Mouse (Mus musculus): ENCODE results near the gene Ccnk. TPM values are rescaled to one million over a fixed set of nuclear protein-coding genes. Genes with fewer than 3 reads are reported as not detected.

Gene Ccnk
- total RNA-seq, 2 experiments from 2014 or later = 88.0 to 91.8 TPM

DNA sequence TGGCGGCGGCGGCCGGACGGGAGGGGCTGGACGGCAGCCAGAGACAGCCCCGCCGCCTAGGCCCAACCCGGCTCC, 296 bp upstream of the Ccnk start, which contains the start of gene Setd3:
TSS of gene Setd3 (minus strand) at position 69 of the 75 bp plus-strand sequence.
- intact Hi-C loops (cut with DNase I) = no loop called here
- DNase-seq = no peak

DNA sequence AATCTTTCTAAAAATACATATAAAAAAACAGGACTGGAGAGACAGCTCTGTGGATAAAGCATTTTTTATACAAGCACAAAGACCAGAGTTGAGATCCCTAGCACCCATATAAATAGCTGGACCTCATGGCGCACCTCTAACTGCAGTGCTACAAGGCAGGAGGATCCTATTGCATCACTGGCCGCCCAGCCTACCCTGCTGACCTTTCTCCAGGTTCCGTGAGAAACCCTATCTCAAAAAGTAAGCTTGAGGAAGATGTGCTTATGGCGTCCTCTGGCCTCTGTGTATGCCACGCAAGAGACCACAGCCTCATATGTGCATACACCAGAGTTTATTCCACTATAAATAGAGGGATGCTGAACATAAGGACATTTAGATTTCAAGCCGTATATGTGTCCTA, 2.3 kb downstream of the Ccnk start:
- intact Hi-C loops (cut with DNase I) = no loop called here

DNA sequence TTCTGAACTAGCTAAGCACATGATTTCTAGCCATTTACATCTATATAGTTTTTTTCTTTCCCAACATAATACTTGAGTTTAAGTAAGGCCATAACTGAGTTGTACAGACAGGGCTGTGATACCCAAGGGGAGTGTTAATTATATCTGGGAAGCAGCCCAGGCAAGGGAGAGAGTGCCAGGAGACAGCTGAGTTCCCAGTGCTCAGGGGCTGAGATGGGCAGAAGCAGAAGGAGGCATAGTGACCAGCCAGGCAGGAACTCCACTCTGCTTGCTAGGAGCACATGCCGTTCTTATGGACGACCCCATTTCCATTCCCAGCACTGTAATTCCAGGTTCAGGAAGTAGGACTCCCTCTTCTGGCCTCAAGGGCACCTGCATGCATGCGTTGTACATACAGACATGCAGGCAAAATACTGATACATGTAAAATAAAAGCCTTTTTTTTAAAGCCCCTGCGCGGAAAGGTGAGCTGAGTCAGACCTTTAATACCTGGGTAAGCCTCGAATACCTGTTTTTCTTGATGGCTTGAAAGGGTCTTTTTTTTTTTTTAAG, 8.2 kb downstream of the Ccnk start:
- intact Hi-C loops (cut with DNase I) = no loop called here
- DNase-seq = peak in 1 of 2 experiments; percentile 60

More for the DNA sequence above, 2.3 kb downstream of the Ccnk start:
- DNase-seq = no peak

DNA sequence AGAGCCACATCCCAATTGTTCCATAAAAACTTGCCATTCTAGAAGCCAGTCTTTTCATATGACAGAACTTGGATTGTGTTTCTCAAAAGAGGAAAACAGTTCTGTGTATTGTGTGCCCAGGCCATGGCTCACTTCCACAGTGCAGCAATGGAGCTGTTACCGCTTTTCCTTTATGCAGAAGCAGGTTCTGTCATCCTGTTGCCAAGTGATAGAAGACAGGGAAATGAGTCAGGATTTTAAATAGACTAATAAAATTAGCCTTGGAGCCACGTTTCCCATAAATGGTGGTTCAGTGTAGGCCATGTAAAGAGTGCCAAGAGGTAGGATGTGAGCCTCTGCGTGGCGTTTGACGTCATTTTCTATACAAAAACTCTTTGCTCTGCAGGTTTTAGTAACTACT, 14.5 kb downstream of the Ccnk start:
- DNase-seq = no peak
- intact Hi-C loops (cut with DNase I) = no loop called here

DNA sequence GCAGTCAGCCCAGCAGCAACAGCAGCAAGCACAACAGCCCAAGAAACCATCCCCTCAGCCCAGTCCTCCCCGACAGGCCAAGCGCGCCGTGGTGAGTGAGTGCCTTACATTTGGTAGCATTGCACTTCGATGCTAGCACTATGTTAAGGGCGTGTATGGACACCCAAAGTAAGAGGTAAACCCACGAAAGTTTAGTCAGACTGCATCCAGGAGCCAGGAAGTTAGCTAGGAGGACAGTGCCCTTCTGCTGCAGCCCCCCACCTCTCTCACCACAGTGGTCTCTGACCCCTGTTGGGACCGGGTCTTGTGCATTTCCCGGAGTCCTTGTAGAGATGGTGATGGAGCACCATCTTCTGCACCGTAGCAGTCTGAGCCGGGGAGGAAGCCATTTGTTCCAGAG, 16.4 kb downstream of the Ccnk start:
- DNase-seq = no peak
- intact Hi-C loops (cut with DNase I) = no loop called here

DNA sequence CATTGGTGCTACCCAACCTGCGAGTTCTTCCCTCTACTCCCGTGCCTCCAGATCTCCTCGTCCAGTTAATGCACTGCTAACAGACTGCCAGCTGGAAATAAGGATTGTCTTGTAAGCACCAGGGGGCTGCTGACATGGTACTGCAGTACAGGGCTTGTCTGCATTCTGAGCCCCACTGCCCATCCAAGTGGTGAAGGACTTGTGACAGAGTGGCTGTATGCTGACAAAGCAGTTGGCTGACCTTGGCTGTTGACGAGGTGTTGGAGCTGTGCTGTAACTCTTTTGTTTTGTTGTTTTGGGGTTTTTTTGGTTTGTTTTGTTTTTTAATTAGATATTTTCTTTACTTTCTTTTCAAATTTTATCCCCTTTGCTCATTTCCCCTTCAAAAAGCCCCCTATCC, 19.1 kb downstream of the Ccnk start:
- no peak for DNase-seq
- intact Hi-C loops (cut with DNase I) = no loop called here

DNA sequence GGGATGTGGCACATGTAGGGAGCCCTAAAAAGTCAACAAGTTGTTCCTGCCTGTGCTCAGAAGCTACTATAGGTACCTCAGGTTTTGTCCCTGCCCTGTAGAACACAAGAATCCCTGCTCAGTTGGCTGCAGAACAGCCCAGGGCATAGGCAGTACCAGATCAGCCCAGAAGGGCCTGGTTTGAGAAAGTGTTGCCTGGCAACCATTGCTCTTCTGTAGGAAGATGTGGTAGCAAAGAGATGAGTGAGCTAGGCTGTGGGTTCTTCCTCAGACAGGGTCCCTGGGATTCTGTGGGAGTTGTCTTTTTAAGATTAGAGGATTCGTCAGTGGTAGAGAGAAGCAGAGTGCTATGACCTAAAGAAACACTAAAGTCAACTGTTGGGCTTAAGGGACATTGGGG, 20.7 kb downstream of the Ccnk start:
- no peak for DNase-seq
- intact Hi-C loops (cut with DNase I) = loop anchor here (10.0 kb wide), 1 partner anchor 295 kb away; no protein-coding TSS in a partner anchor

DNA sequence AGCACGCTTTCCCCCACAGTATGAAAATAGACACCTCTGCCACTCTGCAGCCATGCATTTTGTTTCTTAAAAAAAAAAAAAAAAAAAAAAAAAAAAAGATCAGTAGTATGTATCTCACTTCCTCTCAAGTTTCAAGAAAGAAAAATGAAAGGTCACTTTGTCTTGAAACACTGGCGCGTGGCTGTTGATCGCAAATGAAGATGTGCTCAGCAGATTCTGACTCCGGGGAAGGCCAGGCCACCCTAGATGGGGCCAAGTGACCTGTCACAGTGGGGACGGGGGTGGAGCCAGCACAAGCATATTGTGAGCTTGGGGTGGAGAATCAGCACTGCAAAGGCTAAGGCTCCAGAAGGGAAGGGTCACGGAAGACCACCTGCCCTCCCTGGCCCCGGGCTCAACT, 24.5 kb downstream of the Ccnk start:
- no peak for DNase-seq
- intact Hi-C loops (cut with DNase I) = loop anchor here (10.0 kb wide), 1 partner anchor 291 kb away; no protein-coding TSS in a partner anchor

DNA sequence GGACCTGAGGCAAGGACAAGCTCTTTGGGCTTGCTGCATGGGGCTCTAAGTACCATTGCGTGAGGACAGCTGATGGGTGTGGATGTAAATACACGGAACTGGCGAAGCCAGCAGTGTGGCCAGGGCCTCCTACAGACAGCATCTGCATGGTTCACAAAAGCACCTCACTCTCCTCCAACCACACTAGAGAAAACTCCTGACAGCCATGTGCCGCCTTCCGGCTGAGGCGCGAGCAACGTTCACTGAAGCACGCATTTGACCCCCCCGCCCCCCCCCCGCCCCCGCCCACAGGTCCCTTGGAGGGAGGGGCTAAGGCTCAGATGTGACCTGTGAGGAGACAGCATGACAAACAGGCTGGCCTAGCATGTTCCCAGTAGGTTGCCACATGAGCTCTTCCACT, 25.6 kb downstream of the Ccnk start:
- DNase-seq = no peak
- intact Hi-C loops (cut with DNase I) = loop anchor here (10.0 kb wide), 1 partner anchor 290 kb away; no protein-coding TSS in a partner anchor

DNA sequence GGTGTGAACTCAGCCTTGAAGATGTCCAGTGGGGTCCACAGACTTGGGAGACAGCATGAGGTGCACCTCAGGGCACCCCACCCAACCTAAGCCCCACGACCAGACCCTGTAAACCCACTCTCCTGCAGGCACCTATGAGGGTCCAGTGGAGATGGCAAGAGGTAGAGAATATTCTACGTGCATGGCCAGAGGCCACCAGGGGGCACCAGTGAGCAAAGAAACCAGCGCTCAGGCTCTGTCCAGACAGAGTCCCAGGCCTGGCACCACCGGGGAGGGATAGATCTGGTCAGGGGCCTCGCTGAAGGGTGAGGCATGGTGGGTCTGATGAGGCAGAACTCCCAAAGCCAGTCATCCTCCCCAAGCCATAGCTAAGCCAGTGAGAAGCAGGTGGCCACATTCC, 27.3 kb downstream of the Ccnk start:
- intact Hi-C loops (cut with DNase I) = loop anchor here (10.0 kb wide), 1 partner anchor 288 kb away; no protein-coding TSS in a partner anchor
- DNase-seq = peak; percentile 68 to 71

DNA sequence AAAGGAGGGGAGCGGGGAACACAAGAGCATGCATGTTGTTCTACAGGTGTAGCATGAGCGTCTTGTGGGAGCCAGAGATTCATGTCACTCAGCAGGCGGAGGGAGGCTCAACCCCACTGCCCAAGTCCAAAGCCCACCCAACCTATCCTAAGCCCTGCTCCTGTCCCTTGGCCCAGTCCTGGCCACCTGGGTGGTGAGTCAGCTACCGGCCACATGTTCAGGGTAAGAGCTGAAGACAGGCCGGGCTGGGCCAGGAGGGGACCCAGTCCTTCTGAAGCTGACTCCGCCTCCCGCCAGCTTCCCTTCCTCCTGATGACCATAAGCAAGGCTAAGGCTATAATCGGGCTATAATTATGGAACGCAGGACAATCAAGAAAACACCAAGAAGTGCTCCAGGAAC, 28.8 kb downstream of the Ccnk start:
- DNase-seq = no peak
- intact Hi-C loops (cut with DNase I) = loop anchor here (2.0 to 10.0 kb wide), 2 partner anchors 85 to 287 kb away; no protein-coding TSS in a partner anchor

DNA sequence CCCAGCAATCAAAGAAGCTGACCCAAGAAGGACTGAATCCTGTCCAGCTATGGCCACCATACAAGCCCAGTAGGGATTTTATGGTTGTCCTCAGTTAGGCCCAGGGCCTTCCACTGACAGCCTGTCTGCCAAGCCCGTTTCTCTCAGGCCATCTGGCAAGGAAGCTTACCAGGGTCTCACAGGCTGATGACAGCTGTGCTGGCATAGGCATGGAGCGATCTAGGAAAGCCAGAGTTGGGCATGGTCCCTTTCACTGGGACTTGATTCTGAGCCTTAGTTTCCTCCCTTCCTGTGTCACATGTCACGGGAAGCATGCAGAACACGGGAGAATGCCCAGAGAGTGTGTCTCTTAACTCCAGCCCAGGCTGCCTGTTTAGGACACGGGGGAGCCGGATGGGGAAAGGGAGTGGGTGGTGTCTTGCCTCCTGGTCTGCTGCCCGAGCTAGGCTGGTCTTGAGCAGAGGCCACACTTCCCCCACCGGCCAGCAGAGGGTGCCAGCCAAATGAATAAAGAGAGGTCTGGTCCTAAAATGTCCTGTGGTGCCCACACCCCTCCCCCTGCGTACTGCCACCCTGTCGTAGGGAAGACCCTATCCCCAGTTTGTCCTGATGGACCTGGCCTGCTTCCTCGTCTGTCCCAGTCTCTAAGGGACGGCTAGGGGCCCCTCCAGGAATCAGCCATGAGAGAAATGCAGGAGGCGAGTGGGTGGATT, 29.5 kb downstream of the Ccnk start:
- intact Hi-C loops (cut with DNase I) = loop anchor here (2.0 to 10.0 kb wide), 2 partner anchors 84 to 286 kb away; no protein-coding TSS in a partner anchor
- peak; percentile 61 to 78 for DNase-seq

DNA sequence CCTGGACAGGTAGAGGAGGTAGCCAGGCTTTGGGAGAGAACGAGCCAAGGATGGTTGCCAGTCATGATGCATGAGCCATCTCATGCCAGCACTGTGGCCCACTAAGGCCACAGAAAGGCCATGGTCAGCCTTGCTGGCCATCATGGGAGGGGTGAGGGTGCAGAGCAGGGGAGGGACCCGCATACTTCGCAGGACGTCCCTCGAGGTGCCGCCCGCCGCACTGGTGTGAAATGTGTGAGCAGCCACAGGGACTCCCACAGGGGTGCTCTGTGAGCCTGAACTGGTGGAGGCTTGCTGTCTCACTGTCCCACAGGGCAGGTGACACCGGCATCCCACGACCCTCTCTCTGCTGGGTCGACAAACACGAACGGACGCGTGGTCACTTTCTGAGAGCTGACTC, 31.2 kb downstream of the Ccnk start:
- DNase-seq = no peak
- intact Hi-C loops (cut with DNase I) = no loop called here

DNA sequence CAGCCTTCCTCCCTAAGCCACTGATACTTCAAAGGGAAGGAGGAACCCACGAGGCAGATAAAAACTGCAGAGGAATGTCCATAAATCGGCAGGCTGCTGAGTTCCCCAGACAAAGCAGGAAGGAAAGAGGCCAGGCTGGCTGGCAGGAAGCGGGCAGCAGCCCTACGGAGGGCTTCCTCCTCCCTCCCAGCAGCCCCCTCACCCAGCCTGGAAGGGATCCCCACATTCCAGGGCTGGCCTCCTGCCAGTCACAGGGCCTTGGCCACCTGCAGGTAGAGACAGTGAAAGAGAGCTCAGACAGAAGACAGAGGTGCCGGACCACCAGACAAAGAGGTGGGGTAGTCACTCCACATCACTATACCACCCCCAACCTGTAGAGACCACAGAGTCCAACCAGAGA, 32.7 kb downstream of the Ccnk start:
- intact Hi-C loops (cut with DNase I) = no loop called here
- DNase-seq = no peak

DNA sequence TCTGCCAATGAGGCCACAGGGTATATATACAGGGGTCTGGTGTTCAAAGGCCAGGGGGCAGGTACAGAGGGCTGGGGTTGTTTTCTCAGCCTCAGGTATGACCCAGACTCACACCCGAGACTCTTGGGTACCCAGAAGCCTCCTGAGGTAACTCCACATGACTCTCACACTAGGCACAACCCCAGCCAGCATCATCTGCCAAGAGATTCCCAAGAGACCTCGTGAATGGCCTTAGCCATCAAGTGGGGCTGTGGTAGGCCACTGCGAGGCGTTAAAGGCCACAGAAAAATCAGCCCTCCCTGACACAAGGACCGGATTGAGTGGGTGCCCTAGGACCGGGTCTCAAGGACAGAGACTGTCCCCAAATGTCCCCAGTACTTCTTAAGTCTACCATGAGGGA, 33.1 kb downstream of the Ccnk start:
- intact Hi-C loops (cut with DNase I) = no loop called here

DNA sequence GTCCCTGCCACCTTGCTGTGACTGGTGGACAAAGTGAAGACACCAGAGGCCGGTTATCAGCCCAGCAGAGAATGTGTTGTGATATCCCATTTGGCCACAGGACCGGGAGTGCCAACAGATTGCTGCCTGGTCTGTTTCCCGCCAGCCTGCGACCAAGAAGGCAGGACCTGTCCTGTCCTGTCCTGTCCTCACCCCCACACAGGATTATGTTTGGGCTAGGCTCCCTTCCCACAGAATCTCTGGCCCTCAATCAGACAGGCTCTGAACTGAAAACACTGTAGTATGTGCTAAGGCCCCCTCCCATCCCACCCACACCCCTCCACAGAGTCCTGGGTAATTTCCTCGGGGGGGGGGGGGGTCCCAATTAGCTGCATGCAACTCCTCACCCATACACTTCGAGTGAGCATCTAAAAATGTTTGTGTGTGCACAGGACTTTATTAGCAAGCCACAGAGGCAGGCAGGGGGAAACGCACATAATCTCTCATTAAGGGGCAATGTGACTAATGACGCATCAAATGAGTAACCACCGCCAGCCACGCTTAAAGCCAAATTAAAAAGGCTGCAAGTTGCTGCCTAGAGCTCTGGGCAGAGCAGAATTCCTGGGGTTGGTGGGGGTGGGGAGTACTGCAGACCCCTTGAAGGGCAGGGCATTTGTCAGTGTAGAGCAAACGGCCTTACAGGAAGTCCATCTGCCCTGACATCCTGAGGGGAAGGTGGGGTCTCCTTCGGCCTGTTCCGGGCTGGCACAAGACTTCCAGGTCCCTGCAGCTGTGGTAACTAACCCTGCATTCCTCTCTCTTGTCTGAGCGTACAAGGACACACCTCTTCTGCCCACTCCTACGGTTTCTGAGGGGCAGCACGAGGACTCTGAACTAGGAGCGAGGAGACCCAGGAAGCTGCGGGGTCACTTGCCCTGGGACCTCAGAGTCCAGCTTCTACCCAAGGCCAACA, 34.0 kb downstream of the Ccnk start:
- intact Hi-C loops (cut with DNase I) = no loop called here
- no peak for DNase-seq

More for the DNA sequence above, 33.1 kb downstream of the Ccnk start:
- DNase-seq = no peak

DNA sequence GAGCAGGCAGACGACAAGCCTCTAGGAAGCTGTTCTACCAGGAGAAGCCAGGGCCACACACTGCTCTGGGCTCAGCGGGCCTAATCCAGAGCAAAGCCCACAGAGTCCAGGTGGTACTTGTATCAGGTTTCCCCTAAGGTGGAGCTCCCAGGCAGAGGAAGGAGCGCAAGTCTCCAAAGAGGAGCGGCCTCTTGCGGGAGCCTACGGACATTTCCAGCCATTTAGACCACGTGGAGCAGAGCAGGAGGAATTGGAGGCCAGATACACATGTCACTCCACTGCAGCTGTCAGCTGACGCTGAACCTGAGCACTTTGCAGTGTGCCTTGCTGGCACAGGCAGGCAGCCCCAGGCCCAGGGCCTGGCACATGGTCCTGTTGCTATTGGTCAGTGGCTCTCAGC, 35.7 kb downstream of the Ccnk start:
- DNase-seq = no peak
- intact Hi-C loops (cut with DNase I) = no loop called here

DNA sequence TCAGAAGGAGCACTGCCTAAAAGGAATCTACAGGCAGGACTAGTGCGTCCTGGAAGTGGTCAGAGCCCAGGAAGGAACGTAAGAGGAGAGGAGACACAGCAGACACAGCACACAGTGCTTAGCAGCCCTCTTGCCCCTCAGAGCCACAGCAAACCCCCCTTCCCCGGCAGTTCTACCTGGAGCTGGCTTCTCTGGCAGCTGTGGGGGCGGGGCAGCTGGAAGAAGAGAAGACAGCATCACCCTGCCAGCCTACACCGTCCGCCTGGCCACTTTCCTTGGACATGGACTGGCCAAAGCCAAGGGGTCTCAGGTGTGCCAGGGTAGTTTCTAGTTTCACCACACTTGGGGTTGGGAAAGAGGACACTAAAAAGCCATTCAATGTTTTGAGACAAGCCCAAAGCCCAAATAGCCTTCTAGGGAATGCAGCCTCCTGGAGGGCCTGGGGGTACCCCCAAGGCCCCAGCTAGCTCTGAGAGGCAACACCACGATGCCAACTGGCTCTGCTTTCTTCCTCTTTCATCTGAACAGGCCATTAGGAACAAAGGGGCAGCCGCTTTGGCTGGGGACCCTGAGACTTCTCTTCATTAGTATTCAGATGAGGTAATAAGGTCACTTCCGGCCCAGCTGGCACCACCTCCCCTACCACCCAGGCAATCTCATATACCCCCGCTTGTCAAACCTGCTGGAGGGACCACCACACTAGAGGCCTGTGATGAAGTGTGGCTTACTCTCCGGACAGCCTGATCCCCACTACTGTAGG, 37.4 kb downstream of the Ccnk start:
- intact Hi-C loops (cut with DNase I) = loop anchor here (2.0 kb wide), 1 partner anchor 76 kb away; no protein-coding TSS in a partner anchor
- DNase-seq = no peak

DNA sequence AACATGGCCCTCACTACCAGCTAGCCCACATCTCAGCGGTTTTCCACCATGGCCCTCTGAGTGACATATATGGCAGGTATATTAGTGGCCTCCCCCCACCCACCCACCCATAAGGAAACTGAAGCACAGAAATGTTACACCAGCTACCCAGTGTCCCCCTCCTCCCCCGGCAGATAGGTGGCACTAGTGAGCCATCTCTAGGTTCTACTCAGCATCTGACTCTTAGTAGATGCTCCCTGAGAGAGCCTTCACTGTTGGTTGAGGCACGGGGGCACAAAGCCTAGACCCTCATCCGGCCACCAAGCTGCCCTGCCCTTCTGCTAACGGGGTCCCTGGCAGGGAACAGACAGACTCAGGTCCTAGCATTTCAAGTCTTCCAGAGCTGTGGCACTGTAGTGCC, 38.2 kb downstream of the Ccnk start:
- peak in 1 of 2 experiments; percentile 45 for DNase-seq
- intact Hi-C loops (cut with DNase I) = loop anchor here (2.0 kb wide), 1 partner anchor 75 kb away; no protein-coding TSS in a partner anchor

DNA sequence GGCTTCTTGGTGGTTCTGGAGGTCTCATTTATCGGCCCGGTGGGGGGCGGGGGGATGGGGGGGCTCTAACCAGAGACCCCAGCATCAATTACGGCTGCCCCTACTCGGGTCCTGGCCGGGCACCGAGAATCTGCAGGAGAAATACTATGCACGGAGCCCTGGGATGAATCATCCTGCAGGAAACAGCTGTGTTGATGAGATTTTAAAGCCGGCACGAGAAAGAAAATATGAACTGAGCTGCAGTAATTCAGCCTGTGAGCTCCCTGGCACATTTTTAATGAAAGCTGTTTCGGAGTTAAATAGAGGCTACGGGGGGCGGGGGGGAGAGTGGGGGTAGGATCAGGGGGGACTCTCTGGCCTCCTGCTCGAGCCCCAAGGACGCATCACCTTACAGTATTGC, 39.8 kb downstream of the Ccnk start:
- intact Hi-C loops (cut with DNase I) = no loop called here
- no peak for DNase-seq

Data from gastrocnemius, postnatal 36 days (tissue).